Mouse (Mus musculus) testis, adult 2 months (tissue): Measurements from ENCODE around the gene Dcp1b. TPM values are rescaled to one million over a fixed set of nuclear protein-coding genes. Genes with fewer than 3 reads are reported as not detected.
"Not testable (repeated sequence)": the region's sequence is repeated elsewhere in the genome, so short reads cannot be mapped to it uniquely, and the experiment has no call there.

ENCODE experiments used
- H3K27ac ChIP-seq: fragments of 200-500 bp; 2 replicates; pipeline ENCODE4 v1.5.1; 2012; ENCODE audit warnings: low read depth, low read length; ENCODE audit not compliant: control insufficient read depth, insufficient read depth
- H3K27me3 ChIP-seq: fragments of 200-500 bp; 2 replicates; pipeline ENCODE4 v1.6.1; 2012; ENCODE audit warnings: mild to moderate bottlenecking, low read length, moderate library complexity; ENCODE audit not compliant: control insufficient read depth, insufficient read depth
- H3K36me3 ChIP-seq: fragments of 200-500 bp; 2 replicates; pipeline ENCODE4 v1.6.1; 2012; ENCODE audit warnings: mild to moderate bottlenecking, low read length; ENCODE audit not compliant: control insufficient read depth, insufficient read depth
- H3K4me1 ChIP-seq: fragments of 200-500 bp; 2 replicates; pipeline ENCODE4 v1.6.1; 2012; ENCODE audit warnings: low read length; ENCODE audit not compliant: control insufficient read depth, insufficient read depth
- H3K4me3 ChIP-seq: fragments of 200-500 bp; 2 replicates; pipeline ENCODE4 v1.5.1; 2012; ENCODE audit warnings: low read depth, mild to moderate bottlenecking, low read length, moderate library complexity, mixed read lengths; ENCODE audit not compliant: control insufficient read depth
- CTCF ChIP-seq: fragments of 200-500 bp; IDR thresholded peaks from 2 replicates; pipeline ENCODE4 v1.5.1; 2012; ENCODE audit warnings: low read depth, mild to moderate bottlenecking, inconsistent platforms, low read length, moderate library complexity; ENCODE audit not compliant: control insufficient read depth, insufficient read depth, insufficient replicate concordance
- POLR2A ChIP-seq: fragments of 200-500 bp; IDR thresholded peaks from 2 replicates; pipeline ENCODE4 v1.6.1; 2012; ENCODE audit warnings: low read depth, mild to moderate bottlenecking, inconsistent platforms, low read length, moderate library complexity; ENCODE audit not compliant: control insufficient read depth
- polyA plus RNA-seq: library from polyadenylated mRNA; depleted of rRNA; stranded (reverse); fragments of >200 nt; gene quantifications from 2 replicates; pipeline ENCODE4 v1.2.3, GENCODE M21; 2012

The Dcp1b gene
- polyA plus RNA-seq, 1 experiment, result 107 TPM

DNA sequence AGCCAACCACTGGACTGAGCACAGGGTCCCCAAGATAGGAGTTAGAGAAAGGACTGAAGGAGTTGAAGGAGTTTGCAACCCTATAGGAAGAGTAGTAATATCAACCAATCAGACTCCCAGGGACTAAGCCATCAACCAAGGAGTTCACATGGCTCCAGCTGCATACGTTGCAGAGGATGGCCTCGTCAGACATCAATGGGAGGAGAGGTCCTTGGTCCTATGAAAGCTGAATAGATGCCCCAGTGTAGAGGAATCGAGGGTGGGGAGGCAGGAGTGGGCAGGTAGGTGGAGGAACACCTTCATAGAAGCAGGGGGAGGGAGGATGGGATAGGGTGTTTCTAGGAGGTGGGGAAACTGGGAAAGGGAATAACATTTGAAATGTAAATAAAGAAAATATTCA is 29.9 kb downstream of the Dcp1b start:
- TF ChIP-seq CTCF (no peak), POLR2A (no peak)
- no peaks in the 10 kb centered on the region for H3K27me3 ChIP-seq
- no peaks in the 10 kb centered on the region for H3K4me1 ChIP-seq
- H3K4me3 ChIP-seq, result no peak overlapping the region
- H3K36me3 ChIP-seq, result no peaks in the 10 kb centered on the region; the same call in none of the 2 replicates
- no peak overlapping the region for H3K27ac ChIP-seq

DNA sequence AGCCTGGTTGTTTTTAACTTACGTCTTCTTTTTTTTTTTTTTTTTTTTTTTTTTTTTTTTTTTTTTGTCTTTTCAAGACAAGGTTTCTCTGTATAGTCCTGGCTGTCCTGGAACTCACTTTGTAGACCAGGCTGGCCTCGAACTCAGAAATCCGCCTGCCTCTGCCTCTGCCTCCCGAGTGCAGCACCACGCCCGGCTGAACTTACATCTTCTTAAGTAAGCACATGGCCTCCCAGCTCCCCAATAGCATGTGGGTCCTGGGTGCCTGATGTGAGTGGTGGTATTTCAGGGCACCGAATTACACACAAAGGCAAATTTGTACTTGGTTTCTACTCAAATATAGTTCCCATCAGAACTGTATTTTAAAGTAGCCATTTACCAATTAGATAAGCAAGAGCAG is 31.0 kb downstream of the Dcp1b start:
- H3K27ac ChIP-seq, H3K4me3 ChIP-seq, H3K4me1 ChIP-seq, H3K36me3 ChIP-seq, H3K27me3 ChIP-seq: not testable (repeated sequence)

DNA sequence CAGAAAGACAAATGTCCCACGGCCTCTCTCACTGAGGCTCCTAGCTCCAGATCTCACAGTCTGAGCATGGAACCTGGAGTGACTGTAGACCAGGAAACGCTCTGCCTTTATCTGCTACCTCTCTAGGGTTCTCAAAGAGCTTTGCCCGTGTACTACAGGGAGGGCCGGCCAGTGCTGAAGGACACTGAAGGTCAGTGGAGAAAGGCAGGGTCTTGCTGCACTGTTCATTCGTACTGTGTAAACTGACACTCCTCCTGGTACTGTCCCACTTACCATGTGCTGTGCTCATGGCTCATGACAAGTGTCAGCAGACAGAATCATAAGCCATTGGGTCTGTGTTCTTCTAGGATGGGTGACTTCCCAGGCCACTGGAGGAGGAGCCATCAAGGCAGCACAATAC is 38.3 kb downstream of the Dcp1b start:
- Histone ChIP-seq H3K4me1 (no peaks in the 10 kb centered on the region), H3K27ac (no peak overlapping the region), H3K4me3 (no peak overlapping the region), H3K27me3 (no peaks in the 10 kb centered on the region), H3K36me3 (peaks cover 1% of the 10 kb centered on the region; the same call in 1 of the 2 replicates)
- TF ChIP-seq CTCF, result no peak
- TF ChIP-seq POLR2A, result no peak

DNA sequence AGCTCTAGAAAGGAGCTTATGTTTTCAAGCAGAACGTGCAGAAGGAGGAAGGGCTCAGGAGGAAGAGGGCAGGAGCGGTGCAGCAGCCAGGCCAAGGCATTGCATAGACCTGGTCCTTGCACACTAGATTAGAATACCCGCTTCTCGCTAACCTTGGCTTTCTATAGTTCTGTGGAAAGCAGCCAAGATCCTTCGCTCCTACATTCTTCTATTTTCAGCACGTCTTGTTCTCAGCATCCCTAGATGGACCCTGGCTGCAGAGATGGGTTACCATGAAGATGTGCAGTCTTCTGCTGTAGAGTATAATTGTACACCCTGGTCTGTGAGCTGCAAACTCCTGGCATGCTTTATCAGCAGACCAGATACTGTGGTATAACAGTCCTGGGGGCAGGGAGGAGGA is 39.1 kb downstream of the Dcp1b start:
- Histone ChIP-seq H3K27me3 (no peaks in the 10 kb centered on the region), H3K27ac (no peak overlapping the region), H3K4me3 (no peak overlapping the region), H3K36me3 (peaks cover 1% of the 10 kb centered on the region; the same call in 1 of the 2 replicates), H3K4me1 (no peaks in the 10 kb centered on the region)
- TF ChIP-seq POLR2A (no peak), CTCF (no peak)

DNA sequence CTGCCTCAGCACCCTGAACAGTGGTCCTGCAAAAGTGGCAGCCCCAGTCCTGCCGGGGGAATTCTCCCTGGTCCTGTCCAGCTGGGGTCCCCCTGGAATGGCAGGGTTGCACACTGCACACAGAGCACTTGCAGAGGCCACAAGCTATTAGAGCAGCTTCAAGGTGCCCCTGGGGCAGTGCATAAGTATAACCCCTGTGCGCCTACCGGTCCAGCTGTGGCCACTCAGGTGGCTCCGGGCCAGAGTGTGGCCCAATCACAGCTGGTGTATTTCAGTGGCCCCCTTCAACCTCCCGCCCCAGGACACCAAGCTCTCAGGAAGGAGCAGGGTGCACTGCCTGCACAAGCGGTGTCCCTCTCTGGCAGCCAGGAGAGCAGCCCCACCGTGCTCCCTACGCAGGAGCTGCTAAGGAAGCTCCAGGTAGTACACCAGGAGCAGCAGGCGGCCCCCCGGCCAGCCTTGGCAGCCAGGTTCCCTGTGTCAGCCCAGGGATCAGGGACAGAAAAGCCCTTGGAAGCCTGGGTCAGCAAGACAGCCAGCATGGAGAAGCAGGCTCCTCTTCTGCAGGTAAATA is 40.1 kb downstream of the Dcp1b start:
- Histone ChIP-seq H3K4me3 (no peak overlapping the region), H3K27me3 (no peaks in the 10 kb centered on the region), H3K4me1 (no peaks in the 10 kb centered on the region), H3K36me3 (peaks cover 1% of the 10 kb centered on the region; the same call in 1 of the 2 replicates), H3K27ac (no peak overlapping the region)
- TF ChIP-seq CTCF (no peak), POLR2A (no peak)

DNA sequence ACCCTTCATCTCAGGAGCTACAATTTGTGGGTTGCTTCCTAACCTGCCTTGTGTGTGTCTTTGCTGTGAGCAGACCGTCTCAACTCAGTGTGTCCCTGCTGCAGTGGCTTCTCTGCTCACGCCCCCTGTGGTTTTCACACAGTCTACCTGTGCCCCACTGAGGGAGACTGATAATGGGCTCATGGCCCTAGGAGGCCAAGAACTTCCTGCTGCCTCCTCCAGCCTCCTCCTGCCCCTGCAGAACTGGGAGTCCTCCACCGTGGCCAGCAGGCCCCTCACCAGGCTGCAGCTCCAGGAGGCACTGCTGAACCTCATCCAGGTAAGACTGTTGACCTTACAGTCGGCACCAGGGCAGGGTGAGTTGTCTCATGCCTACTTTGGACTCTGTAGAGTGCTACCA is 42.6 kb downstream of the Dcp1b start:
- Histone ChIP-seq H3K27me3 (no peaks in the 10 kb centered on the region), H3K27ac (no peak overlapping the region), H3K4me1 (no peaks in the 10 kb centered on the region; the same call in 1 of the 2 replicates), H3K36me3 (peaks cover 1% of the 10 kb centered on the region; the same call in 1 of the 2 replicates), H3K4me3 (no peak overlapping the region)
- TF ChIP-seq POLR2A (no peak), CTCF (no peak)

DNA sequence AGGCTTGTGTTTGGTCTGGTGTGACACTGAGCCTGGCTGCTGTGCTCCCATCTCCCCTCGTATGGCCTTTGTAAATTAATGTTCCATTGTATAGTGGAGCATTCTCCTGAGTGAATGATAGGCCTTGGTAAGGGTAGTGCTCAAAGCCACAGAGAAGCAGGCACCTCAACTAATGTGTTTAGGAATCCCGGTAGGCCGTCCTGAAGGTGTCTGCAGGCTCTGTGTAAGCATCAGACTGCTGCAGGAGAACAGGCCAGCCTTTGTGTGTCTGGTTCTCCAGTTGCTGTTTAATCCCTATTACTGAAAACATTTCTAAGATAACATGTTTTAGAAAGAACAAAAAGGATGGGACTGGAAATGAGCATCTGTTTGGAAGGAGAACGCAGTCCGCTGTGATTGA is 43.5 kb downstream of the Dcp1b start:
- Histone ChIP-seq H3K27ac (no peak overlapping the region), H3K4me3 (no peak overlapping the region), H3K4me1 (no peaks in the 10 kb centered on the region; the same call in 1 of the 2 replicates), H3K36me3 (peaks cover 1% of the 10 kb centered on the region; the same call in 1 of the 2 replicates), H3K27me3 (no peaks in the 10 kb centered on the region)
- TF ChIP-seq CTCF (no peak), POLR2A (no peak)
